Mouse (Mus musculus): ENCODE data around the gene Myo9b. TPM values are rescaled to one million over a fixed set of nuclear protein-coding genes. Genes with fewer than 3 reads are reported as not detected.
A peak's percentile ranks its signal among the peaks of the same experiment; 100 is the strongest.

The Myo9b gene
- total and polyA plus RNA-seq, 3 experiments = 40.0 to 58.6 (median 43.9) TPM

DNA sequence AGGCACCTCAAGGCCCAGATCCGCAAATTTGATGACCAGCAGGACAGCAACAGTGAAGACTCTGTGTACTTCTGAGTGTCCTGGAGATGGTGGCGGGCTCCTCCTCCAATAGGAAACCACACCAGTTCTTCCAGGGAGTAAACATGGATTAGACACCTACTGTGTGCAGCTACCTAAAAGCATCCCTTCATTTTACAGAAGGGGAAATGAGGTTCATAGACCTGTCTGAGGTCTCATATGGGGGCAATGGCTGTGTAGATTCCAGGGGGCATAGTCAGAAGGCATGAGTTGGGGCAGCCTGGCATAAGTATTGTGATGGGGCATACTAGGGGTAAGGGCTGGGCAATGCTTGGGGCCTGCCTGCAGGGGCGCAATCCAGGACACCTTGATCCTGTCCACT, 100.5 kb downstream of the Myo9b start:
- peaks cover 8% of the 10 kb centered on the region for H3K9me3 ChIP-seq (replicated peaks)
- no peak overlapping the region for H3K4me3 ChIP-seq (ENCODE audit: low read depth, low read length)
- peaks cover 50% of the 10 kb centered on the region for H3K4me1 ChIP-seq (ENCODE audit: insufficient read depth, low read depth, low read length)
- ATAC-seq (ENCODE audit: extremely low read depth, insufficient number of reproducible peaks, low FRiP score, poor library complexity, severe bottlenecking) = no peak
- peaks cover 77% of the 10 kb centered on the region for H3K36me3 ChIP-seq (replicated peaks)
- H3K27me3 ChIP-seq (ENCODE audit: insufficient read depth, low read length) = no peaks in the 10 kb centered on the region
- DNase-seq (ENCODE audit: low spot score) = no peak
- TF ChIP-seq CTCF (IDR thresholded peaks at IDR 0.05; ENCODE audit: low read depth, low read length) (no peak), GATA1 (IDR thresholded peaks at IDR 0.05; ENCODE audit: borderline replicate concordance, low read length) (no peak)

DNA sequence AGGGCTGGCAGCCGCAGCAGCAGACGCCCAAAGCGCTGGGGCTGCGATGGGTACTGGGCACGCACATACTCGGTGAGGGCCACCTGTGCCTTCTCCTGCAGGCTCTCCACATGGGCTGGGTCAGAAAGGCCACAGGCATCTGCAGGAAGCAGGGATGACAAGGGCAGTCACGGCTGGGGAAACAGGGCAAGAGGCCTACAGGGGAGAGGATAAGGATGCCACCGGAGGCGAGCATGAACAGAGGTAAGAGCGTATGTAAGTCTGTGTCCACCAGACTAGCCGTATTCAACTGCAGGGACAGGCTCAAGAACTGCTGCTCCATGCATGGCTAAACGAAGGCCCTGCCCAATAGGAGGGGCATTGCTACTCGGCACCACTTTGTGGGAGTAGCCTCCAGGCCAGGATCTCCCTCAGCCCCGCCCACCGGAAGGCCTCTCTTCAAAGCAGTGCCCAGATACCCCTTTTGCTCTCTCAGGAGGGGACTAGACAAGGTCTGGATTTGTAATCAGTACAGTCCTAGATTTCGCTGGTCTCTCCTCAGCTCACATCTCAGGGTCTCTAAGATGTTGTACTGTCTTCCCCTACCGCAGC, 102.2 kb downstream of the Myo9b start:
- TF ChIP-seq GATA1 (IDR thresholded peaks at IDR 0.05; ENCODE audit: borderline replicate concordance, low read length) = no peak
- no peak for TF ChIP-seq GATA2 (IDR thresholded peaks at IDR 0.05; ENCODE audit: borderline replicate concordance, low read depth, low read length)
- TF ChIP-seq TAL1 (conservative IDR thresholded peaks at IDR 0.05; ENCODE audit: low read depth, low read length) = no peak
- no peak for TF ChIP-seq CTCF (IDR thresholded peaks at IDR 0.05; ENCODE audit: low read depth, low read length)
- TF ChIP-seq POLR2AphosphoS5 (IDR thresholded peaks at IDR 0.05; ENCODE audit: insufficient replicate concordance, low read depth, low read length) = no peak
- H3K27me3 ChIP-seq (ENCODE audit: insufficient read depth, low read length) = no peaks in the 10 kb centered on the region
- no peak for DNase-seq (ENCODE audit: low spot score)
- peaks cover 44% of the 10 kb centered on the region for H3K4me1 ChIP-seq (ENCODE audit: insufficient read depth, low read depth, low read length)
- no peak for ATAC-seq (ENCODE audit: extremely low read depth, insufficient number of reproducible peaks, low FRiP score, poor library complexity, severe bottlenecking)
- no peak overlapping the region for H3K4me3 ChIP-seq (ENCODE audit: low read depth, low read length)
- peaks cover 68% of the 10 kb centered on the region for H3K36me3 ChIP-seq (replicated peaks)
- H3K9me3 ChIP-seq (replicated peaks) = peaks cover 8% of the 10 kb centered on the region

DNA sequence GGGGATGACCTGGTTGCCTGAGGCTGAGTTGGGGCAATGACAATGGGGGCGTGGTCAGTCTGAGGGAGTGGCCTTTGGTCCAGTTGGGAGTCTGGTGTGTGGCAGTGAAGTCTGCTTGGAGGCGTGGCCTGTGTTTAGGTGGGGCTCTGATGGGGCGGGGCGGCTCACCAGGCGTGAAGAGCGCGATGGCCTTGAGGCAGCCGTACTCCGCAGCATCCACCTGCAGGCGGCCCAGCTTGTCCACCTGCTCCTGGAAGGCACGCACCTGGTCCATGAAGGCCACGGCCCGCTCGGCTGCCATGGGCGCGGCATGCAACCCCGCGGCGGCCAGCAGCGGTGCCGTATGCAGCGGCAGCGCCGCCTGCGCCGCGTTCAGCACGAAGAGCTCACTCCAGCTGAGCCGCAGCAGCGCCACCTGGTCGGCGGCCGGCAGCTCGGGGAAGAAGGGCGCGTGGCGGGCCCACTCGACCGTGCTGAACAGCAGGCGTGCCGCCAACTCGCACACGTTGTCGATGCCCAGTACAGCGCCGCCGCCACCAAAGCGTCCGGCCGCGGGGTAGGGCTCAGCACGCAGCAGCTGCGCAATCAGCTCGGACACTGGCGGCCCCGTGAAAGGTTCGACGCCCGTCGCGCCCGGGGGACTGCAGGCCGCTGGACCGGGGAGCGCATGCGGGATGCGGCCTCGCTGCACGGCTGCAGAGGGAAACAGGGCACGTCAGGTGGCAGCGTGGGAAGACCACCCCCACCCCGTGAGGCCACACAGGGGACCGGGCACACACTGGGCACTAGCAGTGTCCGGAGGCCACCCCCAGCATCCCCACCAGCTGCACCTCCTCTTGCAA, 103.3 kb downstream of the Myo9b start:
- no peak for DNase-seq (ENCODE audit: low spot score)
- peaks cover 65% of the 10 kb centered on the region for H3K36me3 ChIP-seq (replicated peaks)
- ATAC-seq (ENCODE audit: extremely low read depth, insufficient number of reproducible peaks, low FRiP score, poor library complexity, severe bottlenecking) = no peak
- peaks cover 51% of the 10 kb centered on the region for H3K4me1 ChIP-seq (ENCODE audit: insufficient read depth, low read depth, low read length)
- peaks cover 8% of the 10 kb centered on the region for H3K9me3 ChIP-seq (replicated peaks)
- H3K4me3 ChIP-seq (ENCODE audit: low read depth, low read length) = peak overlapping the region; percentile 36; the same call in 1 of the 2 replicates
- TF ChIP-seq GATA1 (IDR thresholded peaks at IDR 0.05; ENCODE audit: borderline replicate concordance, low read length) (no peak), TAL1 (conservative IDR thresholded peaks at IDR 0.05; ENCODE audit: low read depth, low read length) (no peak), GATA2 (IDR thresholded peaks at IDR 0.05; ENCODE audit: borderline replicate concordance, low read depth, low read length) (no peak), POLR2AphosphoS5 (IDR thresholded peaks at IDR 0.05; ENCODE audit: insufficient replicate concordance, low read depth, low read length) (no peak), CTCF (IDR thresholded peaks at IDR 0.05; ENCODE audit: low read depth, low read length) (no peak)
- H3K27me3 ChIP-seq (ENCODE audit: insufficient read depth, low read length) = peaks cover 8% of the 10 kb centered on the region

DNA sequence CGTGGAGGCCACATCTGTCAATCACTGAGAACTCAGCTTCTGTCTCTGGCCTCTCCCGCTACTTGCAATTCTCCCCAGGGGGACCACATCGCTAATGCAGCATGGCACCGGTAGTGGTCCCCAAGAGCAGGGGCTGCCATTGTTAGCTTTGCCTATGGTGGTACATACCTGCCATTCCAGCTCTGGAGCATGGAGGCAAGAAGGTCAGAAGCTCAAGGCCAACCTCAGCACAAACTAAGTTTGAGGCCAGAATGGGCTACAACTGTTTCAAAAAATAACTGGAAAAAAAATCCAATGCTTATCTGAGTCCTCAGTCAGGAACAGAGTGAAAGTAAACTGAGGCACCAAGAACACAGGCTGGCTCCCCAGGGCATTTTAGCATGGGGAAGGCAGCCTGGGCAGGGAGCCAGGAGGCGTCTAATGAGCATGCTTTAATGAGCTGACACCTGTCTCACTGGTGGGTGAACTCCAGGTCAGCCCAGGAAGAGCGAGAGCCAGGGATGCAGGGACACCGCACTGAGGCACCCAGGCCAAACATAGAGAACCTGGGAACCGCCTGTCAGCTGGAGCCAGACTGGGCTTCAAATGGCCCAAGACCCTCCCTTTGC, 104.0 kb downstream of the Myo9b start:
- ATAC-seq (ENCODE audit: extremely low read depth, insufficient number of reproducible peaks, low FRiP score, poor library complexity, severe bottlenecking) (no peak), DNase-seq (ENCODE audit: low spot score) (no peak)
- TF ChIP-seq GATA1 (IDR thresholded peaks at IDR 0.05; ENCODE audit: borderline replicate concordance, low read length) = no peak
- no peak for TF ChIP-seq GATA2 (IDR thresholded peaks at IDR 0.05; ENCODE audit: borderline replicate concordance, low read depth, low read length)
- peaks cover 65% of the 10 kb centered on the region for H3K36me3 ChIP-seq (replicated peaks)
- peaks cover 8% of the 10 kb centered on the region for H3K9me3 ChIP-seq (replicated peaks)
- no peak overlapping the region; the same call in 1 of the 2 replicates for H3K4me3 ChIP-seq (ENCODE audit: low read depth, low read length)
- peaks cover 13% of the 10 kb centered on the region for H3K27me3 ChIP-seq (ENCODE audit: insufficient read depth, low read length)
- H3K4me1 ChIP-seq (ENCODE audit: insufficient read depth, low read depth, low read length) = peaks cover 55% of the 10 kb centered on the region

- Histone ChIP-seq H3K4me1 (ENCODE audit: insufficient read depth, low read depth, low read length) (peaks cover 57% of the 10 kb centered on the region), H3K27me3 (ENCODE audit: insufficient read depth, low read length) (peaks cover 19% of the 10 kb centered on the region), H3K9me3 (replicated peaks) (peaks cover 8% of the 10 kb centered on the region), H3K36me3 (replicated peaks) (peaks cover 47% of the 10 kb centered on the region), H3K4me3 (ENCODE audit: low read depth, low read length) (no peak overlapping the region)
- DNase-seq (ENCODE audit: low spot score) (no peak), ATAC-seq (ENCODE audit: extremely low read depth, insufficient number of reproducible peaks, low FRiP score, poor library complexity, severe bottlenecking) (no peak)
- TF ChIP-seq TAL1 (conservative IDR thresholded peaks at IDR 0.05; ENCODE audit: low read depth, low read length) (no peak), POLR2AphosphoS5 (IDR thresholded peaks at IDR 0.05; ENCODE audit: insufficient replicate concordance, low read depth, low read length) (no peak), GATA1 (IDR thresholded peaks at IDR 0.05; ENCODE audit: borderline replicate concordance, low read length) (no peak), GATA2 (IDR thresholded peaks at IDR 0.05; ENCODE audit: borderline replicate concordance, low read depth, low read length) (no peak), CTCF (IDR thresholded peaks at IDR 0.05; ENCODE audit: low read depth, low read length) (no peak)
Observed at GRCm38 (mm10) chr8:71379008-71379407, 106.5 kb downstream of the Myo9b start.

GRCm38 (mm10) chr8:71379512-71380075, 107.1 kb downstream of the Myo9b start:
- no peak overlapping the region; the same call in 1 of the 2 replicates for H3K4me3 ChIP-seq (ENCODE audit: low read depth, low read length)
- H3K27me3 ChIP-seq (ENCODE audit: insufficient read depth, low read length) = peaks cover 19% of the 10 kb centered on the region

More at GRCm38 (mm10) chr8:71379512-71380075, 107.1 kb downstream of the Myo9b start:
- Histone ChIP-seq H3K36me3 (replicated peaks) (peaks cover 41% of the 10 kb centered on the region), H3K9me3 (replicated peaks) (peaks cover 8% of the 10 kb centered on the region), H3K4me1 (ENCODE audit: insufficient read depth, low read depth, low read length) (peaks cover 55% of the 10 kb centered on the region)
- TF ChIP-seq POLR2AphosphoS5 (IDR thresholded peaks at IDR 0.05; ENCODE audit: insufficient replicate concordance, low read depth, low read length) (no peak), TAL1 (conservative IDR thresholded peaks at IDR 0.05; ENCODE audit: low read depth, low read length) (no peak), GATA1 (IDR thresholded peaks at IDR 0.05; ENCODE audit: borderline replicate concordance, low read length) (no peak), GATA2 (IDR thresholded peaks at IDR 0.05; ENCODE audit: borderline replicate concordance, low read depth, low read length) (no peak), CTCF (IDR thresholded peaks at IDR 0.05; ENCODE audit: low read depth, low read length) (no peak)
- no peak for ATAC-seq (ENCODE audit: extremely low read depth, insufficient number of reproducible peaks, low FRiP score, poor library complexity, severe bottlenecking)
- no peak for DNase-seq (ENCODE audit: low spot score)

All from G1E (cell line).